Mouse (Mus musculus): Measurements from ENCODE around the gene Mctp2. TPM values are rescaled to one million over a fixed set of nuclear protein-coding genes. Genes with fewer than 3 reads are reported as not detected.

The Mctp2 gene
- under 1 TPM; 0.80 to 0.97 TPM for total RNA-seq (2021)

- peak; percentile 3 for DNase-seq
Measured at GRCm38 (mm10) chr7:72306382-72306841, at the start of gene Mctp2. Gene Mctp2 (minus strand): TSS chr7:72306608.

GRCm38 (mm10) chr7:72345901-72346300, 39.5 kb upstream of the Mctp2 start:
- DNase-seq, result no peak
- intact Hi-C loops (cut with DNase I), result no loop called here

More at GRCm38 (mm10) chr7:72306382-72306841, at the start of gene Mctp2:
- intact Hi-C loops (cut with DNase I), result no loop called here

GRCm38 (mm10) chr7:72343751-72344150, 37.3 kb upstream of the Mctp2 start:
- no peak for DNase-seq
- intact Hi-C loops (cut with DNase I), result no loop called here

GRCm38 (mm10) chr7:72342822-72343221, 36.4 kb upstream of the Mctp2 start:
- intact Hi-C loops (cut with DNase I), result no loop called here
- DNase-seq, result no peak

- intact Hi-C loops (cut with DNase I), result no loop called here
- no peak for DNase-seq
Measured at GRCm38 (mm10) chr7:72325961-72326360, 19.6 kb upstream of the Mctp2 start.

- intact Hi-C loops (cut with DNase I), result no loop called here
- DNase-seq, result no peak
Measured at GRCm38 (mm10) chr7:72320906-72321305, 14.5 kb upstream of the Mctp2 start.

GRCm38 (mm10) chr7:72320441-72320840, 14.0 kb upstream of the Mctp2 start:
- DNase-seq, result no peak

GRCm38 (mm10) chr7:72314395-72315060, 8.1 kb upstream of the Mctp2 start:
- DNase-seq, result no peak
- intact Hi-C loops (cut with DNase I), result no loop called here

More at GRCm38 (mm10) chr7:72320441-72320840, 14.0 kb upstream of the Mctp2 start:
- intact Hi-C loops (cut with DNase I), result no loop called here

- DNase-seq, result no peak
- intact Hi-C loops (cut with DNase I), result no loop called here
Measured at GRCm38 (mm10) chr7:72313908-72314307, 7.5 kb upstream of the Mctp2 start.

- no peak for DNase-seq
- intact Hi-C loops (cut with DNase I), result no loop called here
Measured at GRCm38 (mm10) chr7:72311582-72311981, 5.2 kb upstream of the Mctp2 start.

GRCm38 (mm10) chr7:72308078-72308477, 1.7 kb upstream of the Mctp2 start:
- intact Hi-C loops (cut with DNase I), result no loop called here
- no peak for DNase-seq

- DNase-seq, result no peak
- intact Hi-C loops (cut with DNase I), result no loop called here
Measured at GRCm38 (mm10) chr7:72306847-72307246, 439 bp upstream of the Mctp2 start.

GRCm38 (mm10) chr7:72305971-72306370, 437 bp downstream of the Mctp2 start:
- no peak for DNase-seq
- intact Hi-C loops (cut with DNase I), result no loop called here

GRCm38 (mm10) chr7:72301667-72302066, 4.7 kb downstream of the Mctp2 start:
- no peak for DNase-seq
- intact Hi-C loops (cut with DNase I), result no loop called here

GRCm38 (mm10) chr7:72299726-72300125, 6.7 kb downstream of the Mctp2 start:
- no peak for DNase-seq
- intact Hi-C loops (cut with DNase I), result no loop called here

GRCm38 (mm10) chr7:72297013-72297412, 9.4 kb downstream of the Mctp2 start:
- no peak for DNase-seq
- intact Hi-C loops (cut with DNase I), result no loop called here

- intact Hi-C loops (cut with DNase I), result no loop called here
- no peak for DNase-seq
Measured at GRCm38 (mm10) chr7:72296171-72296570, 10.2 kb downstream of the Mctp2 start.

- DNase-seq, result no peak
- intact Hi-C loops (cut with DNase I), result no loop called here
Measured at GRCm38 (mm10) chr7:72294886-72295285, 11.5 kb downstream of the Mctp2 start.

- DNase-seq, result no peak
- intact Hi-C loops (cut with DNase I), result no loop called here
Measured at GRCm38 (mm10) chr7:72293784-72294538, 12.4 kb downstream of the Mctp2 start.

GRCm38 (mm10) chr7:72292232-72292913, 14.0 kb downstream of the Mctp2 start:
- no peak for DNase-seq
- intact Hi-C loops (cut with DNase I), result no loop called here

GRCm38 (mm10) chr7:72280721-72281120, 25.7 kb downstream of the Mctp2 start:
- intact Hi-C loops (cut with DNase I), result no loop called here
- no peak for DNase-seq

- no peak for DNase-seq
Measured at GRCm38 (mm10) chr7:72278412-72278811, 28.0 kb downstream of the Mctp2 start.

More at GRCm38 (mm10) chr7:72278412-72278811, 28.0 kb downstream of the Mctp2 start:
- intact Hi-C loops (cut with DNase I), result no loop called here
